Mouse (Mus musculus): ENCODE results near the gene Tmem200b.

- TF ChIP-seq CTCF (IDR thresholded peaks at IDR 0.05; ENCODE audit: low read depth): no peak
- TF ChIP-seq EP300 (IDR thresholded peaks at IDR 0.05; ENCODE audit: low read depth): no peak
These were observed 798 bp upstream of the Tmem200b start for GRCm38 (mm10) chr4:131920595-131921351.
